Mouse (Mus musculus): ENCODE measurements around the gene Dlgap1. TPM values are rescaled to one million over a fixed set of nuclear protein-coding genes. Genes with fewer than 3 reads are reported as not detected.
"Not testable (repeated sequence)": the region's sequence is repeated elsewhere in the genome, so short reads cannot be mapped to it uniquely, and the experiment has no call there.

The Dlgap1 gene
- polyA plus RNA-seq, 1 experiment from 2014 or later = 0.52 TPM

DNA sequence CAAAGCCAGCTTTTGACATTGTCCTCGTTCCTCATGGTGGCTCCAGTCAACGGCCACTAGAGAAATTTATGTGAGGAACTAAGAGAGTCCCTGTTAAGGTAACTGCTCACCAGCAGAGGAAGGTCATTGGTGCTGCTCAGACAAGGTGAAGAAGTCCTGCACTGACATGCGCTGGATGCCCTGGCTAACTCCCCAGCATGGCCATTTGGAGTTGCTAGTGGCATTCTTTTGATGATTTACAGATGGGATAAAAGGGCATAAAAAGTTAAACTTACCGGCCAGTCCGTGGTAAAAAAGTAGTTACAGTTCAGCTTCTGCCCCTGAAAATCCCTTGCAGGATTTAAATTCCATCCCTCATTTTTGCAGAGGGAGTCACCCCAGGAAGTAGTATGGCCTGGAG, 841.9 kb downstream of the Dlgap1 start:
- H3K27ac ChIP-seq (ENCODE audit: poor library complexity, severe bottlenecking) = no peak overlapping the region
- no peaks in the 10 kb centered on the region for H3K36me3 ChIP-seq
- no peaks in the 10 kb centered on the region for H3K4me1 ChIP-seq (replicated peaks)
- H3K9ac ChIP-seq = no peak overlapping the region
- H3K27me3 ChIP-seq (replicated peaks) = peaks cover 10% of the 10 kb centered on the region; the same call in 1 of the 2 replicates
- no peak overlapping the region for H3K4me2 ChIP-seq
- no peak for ATAC-seq (ENCODE audit: insufficient number of reproducible peaks, low FRiP score)
- WGBS = 80% methylated on average over 5 of the region's 5 CpGs
- no peak overlapping the region for H3K4me3 ChIP-seq
- H3K9me3 ChIP-seq (replicated peaks) = no peaks in the 10 kb centered on the region

GRCm38 (mm10) chr17:70815001-70815400, 846.1 kb downstream of the Dlgap1 start:
- no peak overlapping the region for H3K9ac ChIP-seq
- peaks cover 44% of the 10 kb centered on the region for H3K27me3 ChIP-seq (replicated peaks)
- H3K27ac ChIP-seq (ENCODE audit: poor library complexity, severe bottlenecking) = no peak overlapping the region
- H3K4me1 ChIP-seq (replicated peaks) = 0 out of 2 replicates have a peak, but pooled peaks cover 4% of the 10 kb centered on the region
- 66% methylated on average over 8 of the region's 8 CpGs for WGBS
- ATAC-seq (ENCODE audit: insufficient number of reproducible peaks, low FRiP score) = no peak
- H3K4me2 ChIP-seq = no peak overlapping the region
- H3K9me3 ChIP-seq (replicated peaks) = no peaks in the 10 kb centered on the region
- H3K36me3 ChIP-seq = no peaks in the 10 kb centered on the region
- no peak overlapping the region for H3K4me3 ChIP-seq

- Histone ChIP-seq H3K4me1 (replicated peaks) (0 out of 2 replicates have a peak, but pooled peaks cover 4% of the 10 kb centered on the region), H3K36me3 (no peaks in the 10 kb centered on the region), H3K4me2 (peak overlapping the region; percentile 93), H3K27me3 (replicated peaks) (peaks cover 55% of the 10 kb centered on the region), H3K9ac (peak overlapping the region; percentile 61), H3K4me3 (peak overlapping the region; percentile 57), H3K27ac (ENCODE audit: poor library complexity, severe bottlenecking) (no peak overlapping the region), H3K9me3 (replicated peaks) (no peaks in the 10 kb centered on the region)
- ATAC-seq (ENCODE audit: insufficient number of reproducible peaks, low FRiP score) = 0 out of 2 replicates have a peak, but pooled peaks have one; percentile 22
- whole genome bisulfite sequencing = 3% methylated on average over 51 of the region's 51 CpGs
These were observed 849.1 kb downstream of the Dlgap1 start for GRCm38 (mm10) chr17:70817862-70818451.

DNA sequence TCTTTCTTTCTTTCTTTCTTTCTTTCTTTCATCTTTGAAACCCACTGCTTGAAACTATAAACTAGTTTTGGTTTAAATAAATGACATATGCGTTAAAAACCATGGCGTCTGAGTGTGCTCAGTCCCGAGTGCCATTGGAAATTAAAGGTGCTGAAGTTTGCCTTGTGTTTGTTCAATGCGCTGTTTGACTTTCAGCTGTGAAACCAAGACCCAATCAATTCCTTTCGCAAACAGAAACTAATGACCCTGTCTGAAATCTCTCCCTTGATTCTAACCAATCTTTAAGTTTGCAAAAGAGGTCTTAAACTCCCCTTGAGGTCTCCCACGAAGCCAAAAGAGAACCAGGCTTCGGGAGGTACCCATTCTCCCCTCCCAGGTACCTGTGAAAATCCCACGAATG, 854.2 kb downstream of the Dlgap1 start:
- 73% methylated on average over 8 of the region's 8 CpGs for WGBS
- H3K36me3 ChIP-seq = no peaks in the 10 kb centered on the region
- H3K27ac ChIP-seq (ENCODE audit: poor library complexity, severe bottlenecking) = no peak overlapping the region
- no peaks in the 10 kb centered on the region for H3K9me3 ChIP-seq (replicated peaks)
- ATAC-seq (ENCODE audit: insufficient number of reproducible peaks, low FRiP score) = no peak
- H3K4me3 ChIP-seq = no peak overlapping the region
- peaks cover 30% of the 10 kb centered on the region for H3K27me3 ChIP-seq (replicated peaks)
- H3K4me2 ChIP-seq = no peak overlapping the region
- H3K4me1 ChIP-seq (replicated peaks) = 0 out of 2 replicates have a peak, but pooled peaks cover 3% of the 10 kb centered on the region
- H3K9ac ChIP-seq = no peak overlapping the region

- H3K27ac ChIP-seq (ENCODE audit: poor library complexity, severe bottlenecking) = no peak overlapping the region
- peaks cover 13% of the 10 kb centered on the region; the same call in 1 of the 2 replicates for H3K27me3 ChIP-seq (replicated peaks)
- WGBS = 75% methylated on average over 12 of the region's 12 CpGs
- no peak overlapping the region for H3K9ac ChIP-seq
- H3K9me3 ChIP-seq (replicated peaks) = no peaks in the 10 kb centered on the region
- no peak overlapping the region for H3K4me3 ChIP-seq
- no peak overlapping the region for H3K4me2 ChIP-seq
- no peak for ATAC-seq (ENCODE audit: insufficient number of reproducible peaks, low FRiP score)
- no peaks in the 10 kb centered on the region for H3K4me1 ChIP-seq (replicated peaks)
- H3K36me3 ChIP-seq = no peaks in the 10 kb centered on the region
These were observed 857.4 kb downstream of the Dlgap1 start for GRCm38 (mm10) chr17:70826227-70826626.

DNA sequence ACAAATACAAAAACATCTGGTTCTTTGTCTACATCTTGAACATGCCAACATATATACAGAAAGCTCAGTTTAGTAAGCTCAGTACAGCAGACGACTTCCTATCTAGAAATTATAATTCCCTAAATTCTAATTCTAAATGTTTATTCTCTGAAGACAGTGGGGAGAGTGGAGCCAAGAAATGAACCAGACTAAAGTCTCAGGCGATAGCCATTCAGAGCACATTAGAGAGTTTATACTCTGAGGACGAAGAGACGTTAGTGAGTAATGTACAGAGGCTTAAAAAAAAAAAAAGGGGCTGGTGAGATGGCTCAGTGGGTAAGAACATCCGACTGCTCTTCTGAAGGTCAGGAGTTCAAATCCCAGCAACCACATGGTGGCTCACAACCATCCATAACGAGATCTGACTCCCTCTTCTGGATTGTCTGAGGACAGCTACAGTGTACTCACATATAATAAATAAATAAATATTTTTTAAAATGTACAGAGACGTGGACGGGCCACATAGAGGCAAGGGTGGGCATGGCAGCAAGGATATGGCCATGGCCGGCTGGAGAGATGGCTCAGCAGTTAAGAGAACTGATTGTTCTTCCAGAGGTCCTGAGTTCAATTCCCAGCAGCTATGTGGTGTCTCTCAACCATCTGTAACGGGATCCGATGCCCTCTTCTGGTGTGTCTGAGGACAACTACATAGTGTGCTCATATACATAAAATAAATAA, 858.7 kb downstream of the Dlgap1 start:
- H3K4me2 ChIP-seq; H3K27me3 ChIP-seq (replicated peaks); H3K36me3 ChIP-seq; ATAC-seq (ENCODE audit: insufficient number of reproducible peaks, low FRiP score); H3K9me3 ChIP-seq (replicated peaks); H3K27ac ChIP-seq (ENCODE audit: poor library complexity, severe bottlenecking); H3K4me3 ChIP-seq; H3K9ac ChIP-seq; H3K4me1 ChIP-seq (replicated peaks): not testable (repeated sequence)
- 77% methylated on average over 11 of the region's 11 CpGs for whole genome bisulfite sequencing

GRCm38 (mm10) chr17:70828180-70828528, 859.3 kb downstream of the Dlgap1 start:
- H3K27me3 ChIP-seq (replicated peaks) = 0 out of 2 replicates have a peak, but pooled peaks cover 5% of the 10 kb centered on the region
- H3K9ac ChIP-seq = no peak overlapping the region
- WGBS = 71% methylated on average over 4 of the region's 4 CpGs
- no peaks in the 10 kb centered on the region for H3K9me3 ChIP-seq (replicated peaks)
- H3K4me3 ChIP-seq = no peak overlapping the region
- no peak for ATAC-seq (ENCODE audit: insufficient number of reproducible peaks, low FRiP score)
- H3K36me3 ChIP-seq = no peaks in the 10 kb centered on the region
- H3K4me2 ChIP-seq = no peak overlapping the region
- H3K27ac ChIP-seq (ENCODE audit: poor library complexity, severe bottlenecking) = no peak overlapping the region
- no peaks in the 10 kb centered on the region for H3K4me1 ChIP-seq (replicated peaks)

- H3K4me2 ChIP-seq = no peak overlapping the region
- no peak overlapping the region for H3K27ac ChIP-seq (ENCODE audit: poor library complexity, severe bottlenecking)
- H3K36me3 ChIP-seq = no peaks in the 10 kb centered on the region
- H3K27me3 ChIP-seq (replicated peaks) = peaks cover 1% of the 10 kb centered on the region; the same call in 1 of the 2 replicates
- no peak overlapping the region for H3K4me3 ChIP-seq
- whole genome bisulfite sequencing = 83% methylated on average over 2 of the region's 2 CpGs
- no peak overlapping the region for H3K9ac ChIP-seq
- ATAC-seq (ENCODE audit: insufficient number of reproducible peaks, low FRiP score) = no peak
- no peaks in the 10 kb centered on the region for H3K4me1 ChIP-seq (replicated peaks)
- H3K9me3 ChIP-seq (replicated peaks) = no peaks in the 10 kb centered on the region
These were observed 859.7 kb downstream of the Dlgap1 start for GRCm38 (mm10) chr17:70828569-70828968.

DNA sequence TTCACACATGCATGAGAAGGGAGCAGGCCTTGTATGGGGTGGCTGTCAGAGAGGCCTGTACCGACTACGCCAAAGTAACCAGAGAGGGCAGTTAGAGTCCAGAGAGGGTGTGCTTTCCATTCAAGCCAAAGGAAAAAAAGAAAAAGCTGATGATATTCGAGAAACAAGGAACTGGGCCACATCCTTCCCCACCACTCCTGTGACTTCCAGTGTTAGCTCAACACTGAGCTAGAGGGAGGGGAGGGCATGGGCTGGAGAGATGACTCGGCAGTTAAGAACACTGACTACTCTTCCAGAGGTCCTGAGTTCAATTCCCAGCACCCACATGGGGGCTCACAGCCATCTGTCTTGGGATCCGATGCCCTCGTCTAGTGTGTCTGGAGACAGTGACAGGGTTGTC, 860.3 kb downstream of the Dlgap1 start:
- Histone ChIP-seq H3K4me2 (no peak overlapping the region), H3K36me3 (no peaks in the 10 kb centered on the region), H3K4me3 (no peak overlapping the region), H3K9ac (no peak overlapping the region), H3K9me3 (replicated peaks) (no peaks in the 10 kb centered on the region), H3K27ac (ENCODE audit: poor library complexity, severe bottlenecking) (no peak overlapping the region), H3K27me3 (replicated peaks) (no peaks in the 10 kb centered on the region; the same call in 1 of the 2 replicates), H3K4me1 (replicated peaks) (no peaks in the 10 kb centered on the region)
- no peak for ATAC-seq (ENCODE audit: insufficient number of reproducible peaks, low FRiP score)
- 81% methylated on average over 6 of the region's 6 CpGs for WGBS

- H3K9me3 ChIP-seq (replicated peaks) = no peaks in the 10 kb centered on the region
- H3K27ac ChIP-seq (ENCODE audit: poor library complexity, severe bottlenecking) = no peak overlapping the region
- WGBS = 87% methylated on average over 23 of the region's 23 CpGs
- no peaks in the 10 kb centered on the region; the same call in 1 of the 2 replicates for H3K27me3 ChIP-seq (replicated peaks)
- no peak overlapping the region for H3K4me2 ChIP-seq
- no peaks in the 10 kb centered on the region for H3K4me1 ChIP-seq (replicated peaks)
- no peak overlapping the region for H3K4me3 ChIP-seq
- H3K36me3 ChIP-seq = no peaks in the 10 kb centered on the region
- H3K9ac ChIP-seq = no peak overlapping the region
- no peak for ATAC-seq (ENCODE audit: insufficient number of reproducible peaks, low FRiP score)
These were observed 861.3 kb downstream of the Dlgap1 start for GRCm38 (mm10) chr17:70829943-70830715.

DNA sequence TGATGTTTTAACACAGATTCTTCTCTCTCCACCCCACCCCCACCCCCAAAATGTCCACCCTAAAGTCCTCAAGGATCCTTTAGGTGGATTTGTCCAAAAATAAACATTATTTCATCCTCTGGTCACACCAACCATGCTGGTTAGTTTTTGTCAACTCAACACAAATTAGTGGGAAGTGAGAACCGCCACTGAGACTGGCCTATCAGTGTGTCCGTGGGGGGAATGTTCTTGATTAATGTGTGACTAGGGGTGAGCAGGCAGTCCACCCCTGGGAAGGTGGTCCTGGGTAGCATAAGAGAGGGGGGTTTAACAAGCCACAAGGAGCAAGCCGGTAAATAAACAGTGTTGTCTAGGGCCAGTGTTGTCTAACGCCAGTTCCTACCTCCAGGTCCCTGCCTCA, 862.7 kb downstream of the Dlgap1 start:
- no peaks in the 10 kb centered on the region for H3K4me1 ChIP-seq (replicated peaks)
- H3K9me3 ChIP-seq (replicated peaks) = no peaks in the 10 kb centered on the region
- no peak overlapping the region for H3K27ac ChIP-seq (ENCODE audit: poor library complexity, severe bottlenecking)
- no peaks in the 10 kb centered on the region; the same call in 1 of the 2 replicates for H3K27me3 ChIP-seq (replicated peaks)
- 69% methylated on average over 4 of the region's 4 CpGs for WGBS
- no peak overlapping the region for H3K4me2 ChIP-seq
- H3K9ac ChIP-seq = no peak overlapping the region
- ATAC-seq (ENCODE audit: insufficient number of reproducible peaks, low FRiP score) = no peak
- no peaks in the 10 kb centered on the region for H3K36me3 ChIP-seq
- H3K4me3 ChIP-seq = no peak overlapping the region

All from heart, embryonic 12.5 days (tissue).